Mouse (Mus musculus) hindbrain, postnatal 0 days (tissue): ENCODE results near the gene Pcgf1. TPM values are rescaled to one million over a fixed set of nuclear protein-coding genes. Genes with fewer than 3 reads are reported as not detected.

Experiments used
- ATAC-seq: fragments of 200-750 bp; cut with Nextera tagmentation; 2 replicates; pipeline ENCODE4 v1.8.0; 2017; ENCODE audit warnings: mild to moderate bottlenecking, moderate TSS enrichment, moderate library complexity
- DNase-seq: peaks from one replicate; pipeline ENCODE4 v3.0.0-alpha.2; 2015; ENCODE audit warnings: low spot score
- H3K27ac ChIP-seq: fragments of 300-500 bp; sonication (generic); 2 replicates; pipeline ENCODE4 v1.5.1; 2014; ENCODE audit warnings: mild to moderate bottlenecking
- H3K27me3 ChIP-seq: fragments of 300-500 bp; sonication (generic); 2 replicates; pipeline ENCODE4 v1.6.1; 2014; ENCODE audit warnings: low read length, mixed read lengths; ENCODE audit not compliant: insufficient read depth
- H3K36me3 ChIP-seq: fragments of 300-500 bp; sonication (generic); 2 replicates; pipeline ENCODE4 v1.6.1; 2014; ENCODE audit warnings: low read length, mixed read lengths; ENCODE audit not compliant: insufficient read depth
- H3K4me1 ChIP-seq: fragments of 300-500 bp; sonication (generic); 2 replicates; pipeline ENCODE4 v1.6.1; 2014; ENCODE audit warnings: antibody characterized with exemption, low read length, mixed read lengths; ENCODE audit not compliant: insufficient read depth
- H3K4me2 ChIP-seq: fragments of 300-500 bp; sonication (generic); 2 replicates; pipeline ENCODE4 v1.6.1; 2014; ENCODE audit warnings: low read depth, mild to moderate bottlenecking, low read length, moderate library complexity, mixed read lengths
- H3K4me3 ChIP-seq: fragments of 300-500 bp; sonication (generic); 2 replicates; pipeline ENCODE4 v1.5.1; 2014; ENCODE audit warnings: low read length
- H3K9ac ChIP-seq: fragments of 300-500 bp; sonication (generic); replicated peaks from 2 replicates; pipeline ENCODE4 v1.6.1; 2014; ENCODE audit warnings: mild to moderate bottlenecking, low read length, moderate library complexity, mixed read lengths
- H3K9me3 ChIP-seq: fragments of 300-500 bp; sonication (generic); 2 replicates; pipeline ENCODE4 v1.6.1; 2016; ENCODE audit warnings: low read length, mixed read lengths
- CTCF ChIP-seq: IDR thresholded peaks from 2 replicates; pipeline ENCODE4 v1.5.1; 2016; ENCODE audit warnings: antibody characterized with exemption, control low read depth, low read depth
- WGBS: fragments of 180-500 bp; shearing (Covaris S2); extraction: QIAGEN DNeasy Blood & Tissue Kit; methylation state at CpG from one replicate; pipeline ENCODE4 v1.1.7; 2014; 5-methylcytosine and 5-hydroxymethylcytosine counted together
- polyA plus RNA-seq: library from polyadenylated mRNA; unstranded; fragments of >200 nt; fragmentation: Nextera tagmentation; extraction: Ambion mirVana; gene quantifications from 2 replicates; pipeline ENCODE4 v1.2.1, GENCODE M21; 2015
- total RNA-seq: library from RNA; depleted of rRNA; stranded (reverse); fragments of >200 nt; gene quantifications from 2 replicates; pipeline ENCODE4 v1.2.3, GENCODE M21; 2014

Pcgf1 gene
- total and polyA plus RNA-seq, 2 experiments from 2014 or later: 11.0 to 27.8 TPM

DNA sequence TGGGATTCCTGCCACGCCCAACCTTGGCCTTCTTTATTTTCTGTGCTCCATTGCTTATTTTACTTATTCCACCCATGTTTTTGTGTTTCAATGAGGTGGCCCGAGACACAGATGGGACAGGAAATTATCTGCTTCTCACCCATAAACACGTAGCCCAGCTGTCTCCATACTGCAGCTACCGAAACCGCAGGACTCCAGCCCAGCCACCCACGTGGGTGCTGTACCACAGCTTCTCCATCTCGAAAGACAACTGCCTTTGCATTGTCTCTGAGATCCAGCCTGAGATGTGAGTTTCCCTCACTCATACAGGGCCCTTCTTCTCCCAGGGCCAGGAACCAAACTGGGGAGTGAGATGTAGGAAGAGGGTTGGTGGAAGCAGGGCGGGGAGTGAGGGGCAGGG lies 11.7 kb upstream of the Pcgf1 start:
- H3K27ac ChIP-seq: no peak overlapping the region
- no peak overlapping the region for H3K4me3 ChIP-seq
- H3K4me2 ChIP-seq: no peak overlapping the region
- no peak overlapping the region for H3K9ac ChIP-seq
- no peaks in the 10 kb centered on the region for H3K4me1 ChIP-seq
- no peaks in the 10 kb centered on the region for H3K9me3 ChIP-seq
- DNase-seq (no peak), ATAC-seq (no peak)
- TF ChIP-seq CTCF: no peak
- 48% methylated on average over 8 of the region's 8 CpGs for WGBS
- no peaks in the 10 kb centered on the region for H3K36me3 ChIP-seq
- H3K27me3 ChIP-seq: peaks cover 91% of the 10 kb centered on the region

GRCm38 (mm10) chr6:83066441-83066840 lies 11.2 kb upstream of the Pcgf1 start:
- Histone ChIP-seq H3K4me2 (no peak overlapping the region), H3K36me3 (no peaks in the 10 kb centered on the region), H3K9ac (no peak overlapping the region), H3K9me3 (no peaks in the 10 kb centered on the region), H3K4me1 (no peaks in the 10 kb centered on the region), H3K27me3 (peaks cover 93% of the 10 kb centered on the region), H3K27ac (no peak overlapping the region), H3K4me3 (no peak overlapping the region)
- no peak for TF ChIP-seq CTCF
- ATAC-seq (no peak), DNase-seq (no peak)
- 28% methylated on average over 6 of the region's 6 CpGs for WGBS

- TF ChIP-seq CTCF: no peak
- Histone ChIP-seq H3K4me3 (no peak overlapping the region), H3K9me3 (no peaks in the 10 kb centered on the region), H3K9ac (no peak overlapping the region), H3K27me3 (peaks cover 90% of the 10 kb centered on the region), H3K4me2 (no peak overlapping the region), H3K27ac (no peak overlapping the region), H3K4me1 (no peaks in the 10 kb centered on the region), H3K36me3 (no peaks in the 10 kb centered on the region)
- no peak for ATAC-seq
- DNase-seq: no peak
- WGBS: 6% methylated on average over 8 of the region's 8 CpGs
Measured at GRCm38 (mm10) chr6:83068221-83068620, 9.4 kb upstream of the Pcgf1 start.

DNA sequence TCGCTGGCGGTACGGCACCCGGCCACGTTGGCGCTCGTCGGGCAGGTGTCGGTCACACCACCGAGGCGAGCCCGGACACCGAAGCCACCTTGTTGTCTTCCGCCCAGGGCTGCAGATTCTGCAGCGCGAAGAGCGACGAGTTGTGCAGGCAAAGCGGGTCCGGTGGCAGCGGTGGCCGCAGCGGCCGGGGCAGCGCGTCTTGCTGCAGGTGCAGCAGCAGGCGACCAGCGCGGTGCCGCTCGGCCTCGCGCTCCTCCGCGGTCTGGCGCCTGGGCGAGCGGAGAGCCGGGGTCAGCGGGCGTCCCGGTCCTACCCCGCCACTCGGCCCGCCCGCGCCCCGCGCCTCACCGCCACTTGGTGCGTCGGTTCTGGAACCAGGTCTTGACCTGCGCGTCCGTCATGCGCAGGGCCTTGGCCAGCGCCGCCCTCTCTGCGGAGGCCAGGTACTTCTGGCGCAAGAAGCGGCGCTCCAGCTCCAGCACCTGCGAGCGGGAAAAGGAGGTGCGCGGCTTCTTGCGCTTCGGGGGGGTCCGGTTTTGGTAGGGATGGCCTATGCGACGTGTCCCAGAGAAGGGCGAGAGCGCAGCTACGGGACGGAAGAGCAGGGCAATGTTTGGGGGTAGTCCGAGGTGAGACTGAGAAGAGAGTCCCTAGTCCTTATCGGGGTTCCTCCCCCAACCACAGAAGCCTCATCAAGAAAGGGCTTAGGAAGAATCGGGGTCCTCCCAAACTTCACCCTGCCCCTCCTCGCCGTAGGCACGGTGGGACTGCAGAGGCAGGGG lies 8.8 kb upstream of the Pcgf1 start:
- H3K36me3 ChIP-seq: no peaks in the 10 kb centered on the region
- DNase-seq (no peak), ATAC-seq (no peak)
- H3K27ac ChIP-seq: no peak overlapping the region
- H3K27me3 ChIP-seq: peaks cover 89% of the 10 kb centered on the region
- H3K9ac ChIP-seq: no peak overlapping the region
- no peaks in the 10 kb centered on the region for H3K4me1 ChIP-seq
- peak overlapping the region; percentile 30; the same call in 1 of the 2 replicates for H3K4me2 ChIP-seq
- TF ChIP-seq CTCF: no peak
- WGBS: 1% methylated on average over 67 of the region's 81 CpGs
- peak overlapping the region; percentile 23 for H3K4me3 ChIP-seq
- no peaks in the 10 kb centered on the region for H3K9me3 ChIP-seq

DNA sequence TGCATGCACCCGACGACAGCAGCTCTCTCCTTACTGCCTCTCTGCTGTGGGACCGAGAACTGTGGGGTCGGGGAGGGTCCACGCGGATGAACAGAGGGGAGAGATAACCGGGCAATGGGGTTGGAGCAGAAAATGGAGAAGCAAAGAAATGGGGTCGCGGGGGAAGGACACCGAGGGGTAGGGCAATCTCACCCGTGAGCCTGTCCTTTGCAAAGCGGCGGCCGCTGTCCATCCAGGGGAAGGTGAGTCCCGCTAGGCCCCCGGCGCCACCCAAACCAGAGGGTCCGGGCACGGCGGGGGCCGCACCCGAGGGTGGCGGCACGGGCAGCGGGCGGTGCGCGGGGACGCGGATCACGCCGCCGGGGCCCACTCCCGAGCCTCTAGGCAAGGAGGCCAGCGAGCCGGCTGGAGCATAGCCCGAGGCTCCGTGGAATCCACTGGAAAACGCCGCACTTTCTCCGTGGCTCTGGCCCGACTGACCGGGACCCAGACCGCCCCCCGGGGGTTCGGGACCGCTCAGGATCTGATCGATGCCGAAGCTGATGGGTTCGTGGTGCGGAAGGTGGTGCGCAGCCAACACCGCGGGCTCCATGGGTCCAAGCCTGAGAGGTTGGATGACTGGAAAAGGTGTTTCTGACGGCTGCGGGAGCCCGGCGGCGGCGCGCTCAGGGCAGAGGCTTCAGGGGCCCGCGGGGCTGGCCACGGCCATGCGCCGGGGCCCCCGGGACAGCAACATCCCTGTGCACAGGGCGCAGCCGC lies 8.0 kb upstream of the Pcgf1 start:
- peaks cover 89% of the 10 kb centered on the region for H3K27me3 ChIP-seq
- H3K9me3 ChIP-seq: no peaks in the 10 kb centered on the region
- H3K9ac ChIP-seq: no peak overlapping the region
- H3K4me1 ChIP-seq: no peaks in the 10 kb centered on the region
- no peak overlapping the region for H3K27ac ChIP-seq
- H3K4me3 ChIP-seq: peak overlapping the region; percentile 1; the same call in 1 of the 2 replicates
- WGBS: under 1% methylated on average over 61 of the region's 69 CpGs
- no peak overlapping the region; the same call in 1 of the 2 replicates for H3K4me2 ChIP-seq
- H3K36me3 ChIP-seq: no peaks in the 10 kb centered on the region
- no peak for ATAC-seq
- no peak for TF ChIP-seq CTCF
- DNase-seq: no peak

GRCm38 (mm10) chr6:83070247-83070310 lies 7.6 kb upstream of the Pcgf1 start, which contains the start of gene Tlx2:
TSS of gene Tlx2 (minus strand) at chr6:83070293.
- WGBS: 0% methylated on average over 9 of the region's 10 CpGs
- H3K27me3 ChIP-seq: peaks cover 89% of the 10 kb centered on the region
- H3K27ac ChIP-seq: no peak within 1 kb of the TSS
- no peak within 1 kb of the TSS for H3K9ac ChIP-seq
- DNase-seq: no peak
- H3K36me3 ChIP-seq: no peaks in the 10 kb centered on the region
- no peak for ATAC-seq
- H3K4me1 ChIP-seq: no peaks in the 10 kb centered on the region
- H3K9me3 ChIP-seq: no peaks in the 10 kb centered on the region
- H3K4me2 ChIP-seq: no peak within 1 kb of the TSS; the same call in 1 of the 2 replicates
- no peak for TF ChIP-seq CTCF
- H3K4me3 ChIP-seq: peak within 1 kb of the TSS; percentile 23
